Mouse (Mus musculus) forebrain, embryonic 12.5 days (tissue): Measurements from ENCODE around the gene 2210016L21Rik. TPM values are rescaled to one million over a fixed set of nuclear protein-coding genes. Genes with fewer than 3 reads are reported as not detected.

Source experiments
- ATAC-seq: fragments of 200-750 bp; cut with Nextera tagmentation; 2 replicates; pipeline ENCODE4 v1.8.0; 2017; ENCODE audit warnings: moderate TSS enrichment; ENCODE audit not compliant: low FRiP score
- H3K27ac ChIP-seq: fragments of 300-500 bp; sonication (generic); 2 replicates; pipeline ENCODE4 v1.5.1; 2016; ENCODE audit warnings: mild to moderate bottlenecking
- H3K27me3 ChIP-seq: fragments of 300-500 bp; sonication (generic); 2 replicates; pipeline ENCODE4 v1.6.1; 2016; ENCODE audit warnings: mild to moderate bottlenecking
- H3K36me3 ChIP-seq: fragments of 300-500 bp; sonication (generic); replicated peaks from 2 replicates; pipeline ENCODE4 v1.6.1; 2016; ENCODE audit warnings: mild to moderate bottlenecking
- H3K4me1 ChIP-seq: fragments of 300-500 bp; sonication (generic); 2 replicates; pipeline ENCODE4 v1.6.1; 2016
- H3K4me2 ChIP-seq: fragments of 300-500 bp; sonication (generic); 2 replicates; pipeline ENCODE4 v1.6.1; 2016; ENCODE audit warnings: mild to moderate bottlenecking, moderate library complexity
- H3K4me3 ChIP-seq: fragments of 300-500 bp; sonication (generic); replicated peaks from 2 replicates; pipeline ENCODE4 v1.5.1; 2016; ENCODE audit warnings: mild to moderate bottlenecking
- H3K9ac ChIP-seq: fragments of 300-500 bp; sonication (generic); 2 replicates; pipeline ENCODE4 v1.6.1; 2016; ENCODE audit warnings: mild to moderate bottlenecking
- H3K9me3 ChIP-seq: fragments of 300-500 bp; sonication (generic); 2 replicates; pipeline ENCODE4 v1.6.1; 2016
- WGBS: fragments of 180-500 bp; shearing (Covaris S2); methylation state at CpG from one replicate; pipeline ENCODE4 v1.1.7; 2016; 5-methylcytosine and 5-hydroxymethylcytosine counted together
- polyA plus RNA-seq: library from polyadenylated mRNA; unstranded; fragments of >200 nt; fragmentation: Nextera tagmentation; extraction: Ambion mirVana; gene quantifications from 2 replicates; pipeline ENCODE4 v1.2.1, GENCODE M21; 2016

The 2210016L21Rik gene
- polyA plus RNA-seq, 1 experiment from 2014 or later, result 61.0 TPM

- H3K36me3 ChIP-seq, result no peaks in the 10 kb centered on the region
- no peaks in the 10 kb centered on the region for H3K9me3 ChIP-seq
- peaks cover 13% of the 10 kb centered on the region for H3K4me1 ChIP-seq
- no peak overlapping the region for H3K4me3 ChIP-seq
- peaks cover 21% of the 10 kb centered on the region; the same call in 1 of the 2 replicates for H3K27me3 ChIP-seq
- H3K27ac ChIP-seq, result no peak overlapping the region
- no peak overlapping the region for H3K4me2 ChIP-seq
- WGBS, result 16% methylated on average over 4 of the region's 4 CpGs
- no peak overlapping the region for H3K9ac ChIP-seq
- ATAC-seq, result no peak
Measured at GRCm38 (mm10) chr5:114969064-114969463, 27.1 kb downstream of the 2210016L21Rik start.

- Histone ChIP-seq H3K9ac (no peak overlapping the region), H3K4me3 (no peak overlapping the region), H3K4me1 (peaks cover 13% of the 10 kb centered on the region), H3K4me2 (no peak overlapping the region), H3K27me3 (peaks cover 21% of the 10 kb centered on the region; the same call in 1 of the 2 replicates), H3K27ac (no peak overlapping the region), H3K36me3 (no peaks in the 10 kb centered on the region), H3K9me3 (no peaks in the 10 kb centered on the region)
- WGBS, result 54% methylated on average over 13 of the region's 13 CpGs
- no peak for ATAC-seq
Measured at GRCm38 (mm10) chr5:114969609-114970215, 27.8 kb downstream of the 2210016L21Rik start.

GRCm38 (mm10) chr5:114970824-114971227 lies 28.9 kb downstream of the 2210016L21Rik start, which contains the start of gene Hnf1a:
TSS of gene Hnf1a (minus strand) at chr5:114971094.
- no peak within 1 kb of the TSS for H3K9ac ChIP-seq
- ATAC-seq, result no peak
- H3K36me3 ChIP-seq, result no peaks in the 10 kb centered on the region
- H3K4me1 ChIP-seq, result peaks cover 13% of the 10 kb centered on the region
- peaks cover 21% of the 10 kb centered on the region; the same call in 1 of the 2 replicates for H3K27me3 ChIP-seq
- H3K4me3 ChIP-seq, result no peak within 1 kb of the TSS
- no peaks in the 10 kb centered on the region for H3K9me3 ChIP-seq
- no peak within 1 kb of the TSS for H3K27ac ChIP-seq
- H3K4me2 ChIP-seq, result no peak within 1 kb of the TSS
- WGBS, result 88% methylated on average over 17 of the region's 17 CpGs

GRCm38 (mm10) chr5:114972201-114972600 lies 30.2 kb downstream of the 2210016L21Rik start:
- H3K27ac ChIP-seq, result no peak overlapping the region
- H3K4me2 ChIP-seq, result no peak overlapping the region
- peaks cover 13% of the 10 kb centered on the region for H3K4me1 ChIP-seq
- no peaks in the 10 kb centered on the region for H3K36me3 ChIP-seq
- no peaks in the 10 kb centered on the region for H3K9me3 ChIP-seq
- no peak overlapping the region for H3K9ac ChIP-seq
- 87% methylated on average over 9 of the region's 9 CpGs for WGBS
- ATAC-seq, result no peak
- H3K27me3 ChIP-seq, result peaks cover 21% of the 10 kb centered on the region; the same call in 1 of the 2 replicates
- no peak overlapping the region for H3K4me3 ChIP-seq

GRCm38 (mm10) chr5:114973131-114973530 lies 31.2 kb downstream of the 2210016L21Rik start:
- Histone ChIP-seq H3K4me3 (no peak overlapping the region), H3K36me3 (no peaks in the 10 kb centered on the region), H3K9ac (no peak overlapping the region), H3K9me3 (no peaks in the 10 kb centered on the region), H3K27ac (no peak overlapping the region), H3K4me1 (peaks cover 10% of the 10 kb centered on the region), H3K27me3 (peaks cover 14% of the 10 kb centered on the region; the same call in 1 of the 2 replicates), H3K4me2 (no peak overlapping the region)
- 82% methylated on average over 8 of the region's 8 CpGs for WGBS
- ATAC-seq, result no peak

GRCm38 (mm10) chr5:114976935-114977334 lies 35.0 kb downstream of the 2210016L21Rik start:
- no peaks in the 10 kb centered on the region for H3K27me3 ChIP-seq
- no peaks in the 10 kb centered on the region for H3K36me3 ChIP-seq
- no peak overlapping the region for H3K4me2 ChIP-seq
- no peak overlapping the region for H3K27ac ChIP-seq
- H3K4me1 ChIP-seq, result peaks cover 19% of the 10 kb centered on the region
- H3K9ac ChIP-seq, result no peak overlapping the region
- ATAC-seq, result no peak
- H3K9me3 ChIP-seq, result no peaks in the 10 kb centered on the region
- H3K4me3 ChIP-seq, result no peak overlapping the region

GRCm38 (mm10) chr5:114978473-114978872 lies 36.5 kb downstream of the 2210016L21Rik start:
- Histone ChIP-seq H3K4me1 (peaks cover 19% of the 10 kb centered on the region), H3K9ac (no peak overlapping the region), H3K36me3 (no peaks in the 10 kb centered on the region), H3K27me3 (no peaks in the 10 kb centered on the region), H3K4me2 (no peak overlapping the region), H3K27ac (no peak overlapping the region), H3K4me3 (no peak overlapping the region), H3K9me3 (no peaks in the 10 kb centered on the region)
- WGBS, result 73% methylated on average over 11 of the region's 11 CpGs
- no peak for ATAC-seq

GRCm38 (mm10) chr5:114978888-114979249 lies 36.9 kb downstream of the 2210016L21Rik start:
- Histone ChIP-seq H3K27ac (no peak overlapping the region), H3K4me3 (peak overlapping the region; percentile 39), H3K4me2 (peak overlapping the region; percentile 80), H3K4me1 (peaks cover 19% of the 10 kb centered on the region), H3K9me3 (no peaks in the 10 kb centered on the region), H3K36me3 (no peaks in the 10 kb centered on the region), H3K27me3 (no peaks in the 10 kb centered on the region), H3K9ac (no peak overlapping the region)
- 2% methylated on average over 6 of the region's 6 CpGs for WGBS
- ATAC-seq, result no peak

GRCm38 (mm10) chr5:114979250-114980121 lies 37.5 kb downstream of the 2210016L21Rik start:
- peak overlapping the region; percentile 80 for H3K4me2 ChIP-seq
- peak overlapping the region; percentile 39 for H3K4me3 ChIP-seq
- H3K9ac ChIP-seq, result peak overlapping the region; percentile 45
- WGBS, result 5% methylated on average over 32 of the region's 32 CpGs
- peaks cover 19% of the 10 kb centered on the region for H3K4me1 ChIP-seq
- H3K36me3 ChIP-seq, result no peaks in the 10 kb centered on the region
- ATAC-seq, result peak; percentile 51; the same call in 1 of the 2 replicates
- H3K27ac ChIP-seq, result no peak overlapping the region
- no peaks in the 10 kb centered on the region for H3K27me3 ChIP-seq
- H3K9me3 ChIP-seq, result no peaks in the 10 kb centered on the region

- peak overlapping the region; percentile 80 for H3K4me2 ChIP-seq
- H3K4me3 ChIP-seq, result peak overlapping the region; percentile 39
- no peak overlapping the region for H3K27ac ChIP-seq
- no peaks in the 10 kb centered on the region for H3K9me3 ChIP-seq
- no peaks in the 10 kb centered on the region for H3K36me3 ChIP-seq
- WGBS, result 19% methylated on average over 16 of the region's 16 CpGs
- ATAC-seq, result no peak
- H3K9ac ChIP-seq, result 0 out of 2 replicates have a peak overlapping the region, but pooled peaks have one; percentile 45
- H3K27me3 ChIP-seq, result no peaks in the 10 kb centered on the region
- peaks cover 19% of the 10 kb centered on the region for H3K4me1 ChIP-seq
Measured at GRCm38 (mm10) chr5:114980122-114980748, 38.3 kb downstream of the 2210016L21Rik start.

GRCm38 (mm10) chr5:114982001-114982400 lies 40.0 kb downstream of the 2210016L21Rik start:
- Histone ChIP-seq H3K4me2 (no peak overlapping the region), H3K27ac (no peak overlapping the region)
- 61% methylated on average over 15 of the region's 15 CpGs for WGBS

GRCm38 (mm10) chr5:114985074-114985473 lies 43.1 kb downstream of the 2210016L21Rik start:
- no peak overlapping the region for H3K9ac ChIP-seq
- peaks cover 3% of the 10 kb centered on the region for H3K4me1 ChIP-seq
- no peak for ATAC-seq
- no peaks in the 10 kb centered on the region for H3K36me3 ChIP-seq
- H3K9me3 ChIP-seq, result peaks cover 5% of the 10 kb centered on the region; the same call in 1 of the 2 replicates
- no peaks in the 10 kb centered on the region for H3K27me3 ChIP-seq
- no peak overlapping the region for H3K27ac ChIP-seq
- no peak overlapping the region for H3K4me3 ChIP-seq
- H3K4me2 ChIP-seq, result no peak overlapping the region

More at GRCm38 (mm10) chr5:114982001-114982400, 40.0 kb downstream of the 2210016L21Rik start:
- no peak overlapping the region for H3K4me3 ChIP-seq
- no peak overlapping the region for H3K9ac ChIP-seq
- no peak for ATAC-seq
- H3K36me3 ChIP-seq, result no peaks in the 10 kb centered on the region
- peaks cover 19% of the 10 kb centered on the region for H3K4me1 ChIP-seq
- H3K27me3 ChIP-seq, result no peaks in the 10 kb centered on the region
- H3K9me3 ChIP-seq, result no peaks in the 10 kb centered on the region
